Mouse (Mus musculus) neural tube, embryonic 13.5 days (tissue): ENCODE measurements around the gene Spdl1. TPM values are rescaled to one million over a fixed set of nuclear protein-coding genes. Genes with fewer than 3 reads are reported as not detected.

Source experiments
- ATAC-seq: fragments of 200-750 bp; cut with Nextera tagmentation; 2 replicates; pipeline ENCODE4 v1.8.0; 2017; ENCODE audit warnings: low read depth, mild to moderate bottlenecking, moderate TSS enrichment, moderate library complexity
- H3K27ac ChIP-seq: fragments of 300-500 bp; sonication (generic); replicated peaks from 2 replicates; pipeline ENCODE4 v1.5.1; 2015; ENCODE audit warnings: moderate library complexity, mild to moderate bottlenecking, inconsistent platforms
- H3K27me3 ChIP-seq: fragments of 300-500 bp; sonication (generic); 2 replicates; pipeline ENCODE4 v1.6.1; 2015; ENCODE audit warnings: mild to moderate bottlenecking, inconsistent platforms
- H3K36me3 ChIP-seq: fragments of 300-500 bp; sonication (generic); 2 replicates; pipeline ENCODE4 v1.6.1; 2015; ENCODE audit warnings: mild to moderate bottlenecking, inconsistent platforms
- H3K4me1 ChIP-seq: fragments of 300-500 bp; sonication (generic); replicated peaks from 2 replicates; pipeline ENCODE4 v1.6.1; 2015; ENCODE audit warnings: inconsistent platforms
- H3K4me2 ChIP-seq: fragments of 300-500 bp; sonication (generic); 2 replicates; pipeline ENCODE4 v1.6.1; 2015; ENCODE audit warnings: inconsistent platforms, mild to moderate bottlenecking, moderate library complexity
- H3K4me3 ChIP-seq: fragments of 300-500 bp; sonication (generic); 2 replicates; pipeline ENCODE4 v1.5.1; 2015; ENCODE audit warnings: mild to moderate bottlenecking, inconsistent platforms
- H3K9ac ChIP-seq: fragments of 300-500 bp; sonication (generic); 2 replicates; pipeline ENCODE4 v1.6.1; 2015; ENCODE audit warnings: moderate library complexity, mild to moderate bottlenecking, inconsistent platforms
- H3K9me3 ChIP-seq: fragments of 300-500 bp; sonication (generic); 2 replicates; pipeline ENCODE4 v1.6.1; 2016; ENCODE audit warnings: inconsistent platforms
- WGBS: fragments of 180-500 bp; shearing (Covaris S2); methylation state at CpG from one replicate; pipeline ENCODE4 v1.1.7; 2015; 5-methylcytosine and 5-hydroxymethylcytosine counted together
- polyA plus RNA-seq: library from polyadenylated mRNA; unstranded; fragments of >200 nt; fragmentation: Nextera tagmentation; extraction: Ambion mirVana; gene quantifications from 2 replicates; pipeline ENCODE4 v1.2.1, GENCODE M21; 2015

Gene Spdl1
- polyA plus RNA-seq, 1 experiment from 2014 or later, result 3.5 TPM

- Histone ChIP-seq H3K4me1 (no peaks in the 10 kb centered on the region), H3K27ac (no peak overlapping the region), H3K27me3 (no peaks in the 10 kb centered on the region), H3K36me3 (no peaks in the 10 kb centered on the region), H3K9me3 (no peaks in the 10 kb centered on the region), H3K9ac (no peak overlapping the region), H3K4me3 (no peak overlapping the region), H3K4me2 (no peak overlapping the region)
- no peak for ATAC-seq
- 23% methylated on average over 4 of the region's 4 CpGs for WGBS
Measured at GRCm38 (mm10) chr11:34796097-34796496, 37.3 kb downstream of the Spdl1 start.

- no peaks in the 10 kb centered on the region for H3K36me3 ChIP-seq
- H3K9ac ChIP-seq, result no peak overlapping the region
- no peak for ATAC-seq
- no peaks in the 10 kb centered on the region for H3K27me3 ChIP-seq
- H3K4me3 ChIP-seq, result no peak overlapping the region
- no peaks in the 10 kb centered on the region for H3K4me1 ChIP-seq
- H3K4me2 ChIP-seq, result no peak overlapping the region
- no peak overlapping the region for H3K27ac ChIP-seq
- WGBS, result 62% methylated on average over 8 of the region's 8 CpGs
- H3K9me3 ChIP-seq, result no peaks in the 10 kb centered on the region
Measured at GRCm38 (mm10) chr11:34791872-34792271, 41.6 kb downstream of the Spdl1 start.

- no peak overlapping the region for H3K27ac ChIP-seq
- H3K27me3 ChIP-seq, result no peaks in the 10 kb centered on the region
- no peak for ATAC-seq
- H3K9ac ChIP-seq, result no peak overlapping the region
- no peaks in the 10 kb centered on the region for H3K4me1 ChIP-seq
- no peaks in the 10 kb centered on the region for H3K36me3 ChIP-seq
- no peaks in the 10 kb centered on the region for H3K9me3 ChIP-seq
- H3K4me2 ChIP-seq, result no peak overlapping the region
- no peak overlapping the region for H3K4me3 ChIP-seq
Measured at GRCm38 (mm10) chr11:34784864-34785263, 48.6 kb downstream of the Spdl1 start.

GRCm38 (mm10) chr11:34783587-34784043 is 49.8 kb downstream of the Spdl1 start, which contains the start of gene Dock2:
Dock2 (minus strand) TSS chr11:34783892.
- H3K36me3 ChIP-seq, result no peaks in the 10 kb centered on the region
- 87% methylated on average over 12 of the region's 12 CpGs for WGBS
- no peaks in the 10 kb centered on the region for H3K9me3 ChIP-seq
- H3K4me3 ChIP-seq, result no peak within 1 kb of the TSS
- no peak for ATAC-seq
- no peak within 1 kb of the TSS for H3K9ac ChIP-seq
- no peak within 1 kb of the TSS for H3K4me2 ChIP-seq
- H3K4me1 ChIP-seq, result no peaks in the 10 kb centered on the region
- H3K27ac ChIP-seq, result no peak within 1 kb of the TSS
- H3K27me3 ChIP-seq, result no peaks in the 10 kb centered on the region

- H3K36me3 ChIP-seq, result no peaks in the 10 kb centered on the region
- H3K4me2 ChIP-seq, result no peak overlapping the region
- H3K4me3 ChIP-seq, result no peak overlapping the region
- no peak overlapping the region for H3K9ac ChIP-seq
- ATAC-seq, result no peak
- H3K9me3 ChIP-seq, result no peaks in the 10 kb centered on the region
- no peaks in the 10 kb centered on the region for H3K27me3 ChIP-seq
- no peak overlapping the region for H3K27ac ChIP-seq
- H3K4me1 ChIP-seq, result no peaks in the 10 kb centered on the region
- 76% methylated on average over 8 of the region's 8 CpGs for WGBS
Measured at GRCm38 (mm10) chr11:34782516-34783430, 50.7 kb downstream of the Spdl1 start.

GRCm38 (mm10) chr11:34780786-34781185 is 52.7 kb downstream of the Spdl1 start:
- Histone ChIP-seq H3K9ac (no peak overlapping the region), H3K27me3 (no peaks in the 10 kb centered on the region), H3K27ac (no peak overlapping the region), H3K9me3 (no peaks in the 10 kb centered on the region), H3K4me3 (no peak overlapping the region), H3K4me1 (no peaks in the 10 kb centered on the region), H3K36me3 (no peaks in the 10 kb centered on the region), H3K4me2 (no peak overlapping the region)
- 84% methylated on average over 2 of the region's 2 CpGs for WGBS
- ATAC-seq, result no peak

GRCm38 (mm10) chr11:34779966-34780365 is 53.5 kb downstream of the Spdl1 start:
- WGBS, result 90% methylated on average over 4 of the region's 4 CpGs
- Histone ChIP-seq H3K36me3 (no peaks in the 10 kb centered on the region), H3K9ac (no peak overlapping the region), H3K27ac (no peak overlapping the region), H3K4me1 (no peaks in the 10 kb centered on the region), H3K9me3 (no peaks in the 10 kb centered on the region), H3K4me3 (no peak overlapping the region), H3K27me3 (no peaks in the 10 kb centered on the region), H3K4me2 (no peak overlapping the region)
- no peak for ATAC-seq

- no peak overlapping the region for H3K4me2 ChIP-seq
- H3K36me3 ChIP-seq, result no peaks in the 10 kb centered on the region
- H3K9me3 ChIP-seq, result no peaks in the 10 kb centered on the region
- no peaks in the 10 kb centered on the region for H3K27me3 ChIP-seq
- WGBS, result 86% methylated on average over 3 of the region's 3 CpGs
- no peaks in the 10 kb centered on the region for H3K4me1 ChIP-seq
- no peak for ATAC-seq
- no peak overlapping the region for H3K9ac ChIP-seq
- H3K27ac ChIP-seq, result no peak overlapping the region
- no peak overlapping the region for H3K4me3 ChIP-seq
Measured at GRCm38 (mm10) chr11:34778351-34778750, 55.1 kb downstream of the Spdl1 start.

- Histone ChIP-seq H3K27ac (no peak overlapping the region), H3K9ac (no peak overlapping the region), H3K4me2 (no peak overlapping the region), H3K27me3 (no peaks in the 10 kb centered on the region), H3K36me3 (no peaks in the 10 kb centered on the region), H3K9me3 (no peaks in the 10 kb centered on the region), H3K4me1 (no peaks in the 10 kb centered on the region), H3K4me3 (no peak overlapping the region)
- ATAC-seq, result no peak
- WGBS, result 87% methylated on average over 4 of the region's 4 CpGs
Measured at GRCm38 (mm10) chr11:34777529-34777928, 55.9 kb downstream of the Spdl1 start.

- 78% methylated on average over 2 of the region's 2 CpGs for WGBS
- no peaks in the 10 kb centered on the region for H3K27me3 ChIP-seq
- H3K27ac ChIP-seq, result no peak overlapping the region
- H3K9ac ChIP-seq, result no peak overlapping the region
- no peaks in the 10 kb centered on the region for H3K4me1 ChIP-seq
- no peak overlapping the region for H3K4me3 ChIP-seq
- H3K9me3 ChIP-seq, result no peaks in the 10 kb centered on the region
- no peaks in the 10 kb centered on the region for H3K36me3 ChIP-seq
- ATAC-seq, result no peak
- no peak overlapping the region for H3K4me2 ChIP-seq
Measured at GRCm38 (mm10) chr11:34776054-34776453, 57.4 kb downstream of the Spdl1 start.

GRCm38 (mm10) chr11:34774636-34775035 is 58.8 kb downstream of the Spdl1 start:
- no peak overlapping the region for H3K27ac ChIP-seq
- H3K4me1 ChIP-seq, result no peaks in the 10 kb centered on the region
- H3K9me3 ChIP-seq, result no peaks in the 10 kb centered on the region
- no peak for ATAC-seq
- H3K9ac ChIP-seq, result no peak overlapping the region
- H3K27me3 ChIP-seq, result no peaks in the 10 kb centered on the region
- H3K4me2 ChIP-seq, result no peak overlapping the region
- 43% methylated on average over 2 of the region's 2 CpGs for WGBS
- H3K4me3 ChIP-seq, result no peak overlapping the region
- H3K36me3 ChIP-seq, result no peaks in the 10 kb centered on the region

- no peak overlapping the region for H3K4me3 ChIP-seq
- H3K4me1 ChIP-seq, result no peaks in the 10 kb centered on the region
- no peaks in the 10 kb centered on the region for H3K27me3 ChIP-seq
- no peak overlapping the region for H3K4me2 ChIP-seq
- no peaks in the 10 kb centered on the region for H3K9me3 ChIP-seq
- H3K9ac ChIP-seq, result no peak overlapping the region
- no peak for ATAC-seq
- 93% methylated on average over 9 of the region's 9 CpGs for WGBS
- H3K36me3 ChIP-seq, result no peaks in the 10 kb centered on the region
- no peak overlapping the region for H3K27ac ChIP-seq
Measured at GRCm38 (mm10) chr11:34773304-34773895, 60.0 kb downstream of the Spdl1 start.
